Mouse (Mus musculus) forebrain, embryonic 16.5 days (tissue): Measurements from ENCODE around the gene Des. TPM values are rescaled to one million over a fixed set of nuclear protein-coding genes. Genes with fewer than 3 reads are reported as not detected.
A peak's percentile ranks its signal among the peaks of the same experiment; 100 is the strongest.

Experiments
- ATAC-seq: fragments of 200-750 bp; cut with Nextera tagmentation; 2 replicates; pipeline ENCODE4 v1.8.0; 2017; ENCODE audit warnings: mild to moderate bottlenecking, moderate library complexity
- H3K27ac ChIP-seq: fragments of 300-500 bp; sonication (generic); 2 replicates; pipeline ENCODE4 v1.5.1; 2014; ENCODE audit warnings: low read length, control low read depth
- H3K27me3 ChIP-seq: fragments of 300-500 bp; sonication (generic); replicated peaks from 2 replicates; pipeline ENCODE4 v1.6.1; 2014; ENCODE audit warnings: low read length; ENCODE audit not compliant: control insufficient read depth, insufficient read depth
- H3K36me3 ChIP-seq: fragments of 300-500 bp; sonication (generic); 2 replicates; pipeline ENCODE4 v1.6.1; 2014; ENCODE audit not compliant: control insufficient read depth, insufficient read depth
- H3K4me1 ChIP-seq: fragments of 300-500 bp; sonication (generic); replicated peaks from 2 replicates; pipeline ENCODE4 v1.6.1; 2014; ENCODE audit warnings: low read length; ENCODE audit not compliant: control insufficient read depth, insufficient read depth
- H3K4me2 ChIP-seq: fragments of 300-500 bp; sonication (generic); 2 replicates; pipeline ENCODE4 v1.6.1; 2014; ENCODE audit warnings: mild to moderate bottlenecking, low read length, control low read depth
- H3K4me3 ChIP-seq: fragments of 300-500 bp; sonication (generic); replicated peaks from 2 replicates; pipeline ENCODE4 v1.5.1; 2014; ENCODE audit warnings: mild to moderate bottlenecking, low read length, control low read depth
- H3K9ac ChIP-seq: fragments of 300-500 bp; sonication (generic); replicated peaks from 2 replicates; pipeline ENCODE4 v1.6.1; 2014; ENCODE audit warnings: low read depth, low read length, control low read depth
- H3K9me3 ChIP-seq: fragments of 300-500 bp; sonication (generic); 2 replicates; pipeline ENCODE4 v1.6.1; 2016; ENCODE audit warnings: low read length; ENCODE audit not compliant: control insufficient read depth
- WGBS: fragments of 180-500 bp; shearing (Covaris S2); extraction: QIAGEN DNeasy Blood & Tissue Kit; methylation state at CpG from one replicate; pipeline ENCODE4 v1.1.7; 2014; 5-methylcytosine and 5-hydroxymethylcytosine counted together
- polyA plus RNA-seq: library from polyadenylated mRNA; unstranded; fragments of >200 nt; fragmentation: Nextera tagmentation; extraction: Ambion mirVana; gene quantifications from 2 replicates; pipeline ENCODE4 v1.2.1, GENCODE M21; 2015

Des gene
- polyA plus RNA-seq, 1 experiment from 2014 or later = 1.2 TPM

DNA sequence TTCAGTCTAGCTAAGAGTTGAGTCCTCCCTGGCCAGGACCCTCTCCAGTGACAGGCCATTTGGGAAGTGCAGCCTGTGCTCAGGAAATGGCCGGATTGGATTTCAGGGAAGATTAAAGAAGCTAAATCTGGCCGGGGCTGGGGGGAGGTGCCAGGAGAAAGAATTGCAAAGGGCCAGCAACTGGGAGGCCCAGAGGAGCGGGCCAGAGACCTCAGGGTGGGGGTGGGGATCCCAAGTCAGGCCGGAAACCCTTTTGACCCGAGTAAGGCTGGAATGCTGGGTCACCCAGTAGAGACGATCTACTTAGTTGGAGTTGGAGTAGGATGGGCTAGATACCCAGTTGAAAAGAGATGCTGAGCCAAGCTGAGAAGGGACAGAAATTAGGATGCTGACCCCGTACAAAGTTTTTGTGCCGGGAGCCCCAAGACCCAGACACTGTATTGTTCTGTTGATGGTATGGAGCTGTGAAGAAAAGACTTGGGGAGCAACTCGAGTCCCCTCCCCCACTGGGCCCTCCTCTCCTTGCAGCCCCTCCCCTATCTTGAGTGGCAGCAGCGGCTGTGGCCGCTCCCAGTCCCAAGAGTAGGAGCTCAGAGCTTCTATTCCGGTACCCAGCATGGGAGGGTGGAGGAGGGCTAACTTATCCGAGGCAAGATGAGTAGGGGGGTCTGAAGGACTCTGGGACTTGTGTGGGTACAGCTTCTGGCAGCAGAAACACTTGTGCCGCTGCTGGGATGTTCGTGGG, 15.7 kb upstream of the Des start:
- H3K4me1 ChIP-seq = peaks cover 4% of the 10 kb centered on the region; the same call in 1 of the 2 replicates

DNA sequence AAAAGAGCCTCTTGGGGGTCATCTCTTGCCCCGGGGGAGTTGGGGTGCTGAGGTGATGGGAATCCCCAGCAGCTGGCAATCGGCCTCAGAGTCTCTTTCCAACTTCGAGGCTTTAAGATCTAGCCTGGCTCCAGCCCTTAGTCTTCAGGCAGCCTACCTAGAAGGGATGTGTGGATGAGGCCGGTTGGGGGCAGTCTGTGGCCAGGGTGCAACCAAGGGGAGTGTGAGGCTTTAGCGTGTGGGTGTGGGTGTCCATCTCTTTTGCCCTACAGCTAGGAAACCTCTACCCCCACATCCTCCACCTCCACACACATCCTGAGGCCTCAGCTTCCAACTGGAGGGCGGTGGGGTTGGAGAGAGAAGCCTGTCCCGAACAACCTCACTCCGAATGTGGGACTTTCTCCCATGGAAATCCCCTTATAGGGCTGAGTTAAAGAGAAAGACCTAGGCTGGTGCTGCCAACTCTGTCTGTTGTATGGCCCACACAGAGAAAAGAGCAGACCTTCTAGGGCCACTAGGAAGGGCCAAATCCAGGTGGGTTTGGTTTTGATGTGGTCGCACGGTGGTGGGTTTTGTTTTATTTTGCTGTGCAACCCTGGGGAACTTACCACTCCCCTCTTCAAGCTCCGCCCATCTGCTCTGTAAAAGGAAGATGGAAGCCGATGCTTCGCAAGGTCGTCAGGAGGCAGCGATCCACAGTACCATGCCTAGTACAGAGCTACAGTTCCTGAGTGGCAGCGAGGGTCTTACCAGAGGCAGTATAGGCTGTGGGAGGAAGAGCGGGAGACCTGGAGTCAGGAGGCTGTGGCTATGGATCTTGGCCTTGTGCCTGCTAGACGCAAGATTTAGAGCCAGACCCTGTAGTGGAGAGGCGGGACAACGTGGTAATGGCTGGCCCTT, 14.8 kb upstream of the Des start:
- no peak for ATAC-seq

More for the DNA sequence above, 15.7 kb upstream of the Des start:
- Histone ChIP-seq H3K4me2 (no peak overlapping the region), H3K36me3 (no peaks in the 10 kb centered on the region), H3K4me3 (no peak overlapping the region), H3K9me3 (no peaks in the 10 kb centered on the region), H3K27ac (no peak overlapping the region), H3K9ac (no peak overlapping the region), H3K27me3 (no peaks in the 10 kb centered on the region)
- ATAC-seq = peak; percentile 14; the same call in 1 of the 2 replicates
- WGBS = 11% methylated on average over 15 of the region's 15 CpGs

DNA sequence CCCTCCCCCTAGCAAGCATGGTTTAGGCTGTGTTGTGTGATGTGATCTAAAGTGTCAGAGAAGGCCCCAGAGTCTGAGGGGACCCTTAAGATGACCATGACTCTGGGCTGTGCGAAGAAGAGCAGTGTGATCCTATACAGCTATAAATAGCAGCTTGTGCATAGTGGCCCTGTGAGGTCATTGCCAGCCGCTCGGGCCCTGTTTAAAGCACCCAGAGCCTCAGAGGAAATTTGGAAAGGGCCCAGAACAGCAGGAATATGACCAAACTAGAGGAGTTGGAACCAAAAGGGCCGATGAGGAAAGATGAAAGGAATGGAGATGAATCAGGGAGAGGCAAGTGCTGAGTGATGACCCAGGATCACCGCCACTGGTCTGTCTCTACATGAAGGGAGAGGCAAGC, 12.8 kb upstream of the Des start:
- H3K27me3 ChIP-seq = no peaks in the 10 kb centered on the region
- H3K36me3 ChIP-seq = no peaks in the 10 kb centered on the region
- H3K27ac ChIP-seq = no peak overlapping the region
- WGBS = 89% methylated on average over 5 of the region's 5 CpGs
- peaks cover 4% of the 10 kb centered on the region; the same call in 1 of the 2 replicates for H3K4me1 ChIP-seq
- ATAC-seq = no peak
- no peak overlapping the region for H3K4me3 ChIP-seq
- no peak overlapping the region for H3K4me2 ChIP-seq
- no peak overlapping the region for H3K9ac ChIP-seq
- no peaks in the 10 kb centered on the region for H3K9me3 ChIP-seq

More for the DNA sequence above, 14.8 kb upstream of the Des start:
- Histone ChIP-seq H3K36me3 (no peaks in the 10 kb centered on the region), H3K27ac (no peak overlapping the region), H3K9ac (no peak overlapping the region), H3K27me3 (no peaks in the 10 kb centered on the region), H3K4me1 (peaks cover 4% of the 10 kb centered on the region; the same call in 1 of the 2 replicates), H3K9me3 (no peaks in the 10 kb centered on the region), H3K4me2 (no peak overlapping the region), H3K4me3 (no peak overlapping the region)
- WGBS = 31% methylated on average over 20 of the region's 20 CpGs

DNA sequence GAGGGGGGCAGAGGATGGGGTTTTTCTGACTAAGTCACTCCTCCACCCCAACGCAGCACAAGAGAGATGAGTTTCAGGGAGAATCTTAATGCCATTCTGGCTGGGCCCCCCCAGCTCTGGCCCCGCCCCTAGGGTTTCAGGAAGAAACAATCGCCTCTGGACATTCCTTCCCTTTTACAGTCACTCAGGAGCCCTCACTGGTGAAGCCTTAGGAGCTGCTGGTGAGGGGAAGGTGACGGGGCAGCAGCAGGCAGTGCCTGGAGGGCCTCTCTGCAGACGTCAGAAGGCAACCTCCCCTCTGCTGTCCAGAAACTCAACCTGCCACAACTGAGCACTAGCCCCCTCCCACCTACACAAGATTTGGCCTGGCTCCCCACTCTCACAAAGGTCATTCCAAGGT, 10.9 kb upstream of the Des start:
- Histone ChIP-seq H3K27me3 (no peaks in the 10 kb centered on the region), H3K4me1 (peaks cover 4% of the 10 kb centered on the region; the same call in 1 of the 2 replicates), H3K27ac (no peak overlapping the region), H3K4me3 (no peak overlapping the region), H3K9ac (no peak overlapping the region), H3K9me3 (no peaks in the 10 kb centered on the region), H3K36me3 (no peaks in the 10 kb centered on the region), H3K4me2 (no peak overlapping the region)
- ATAC-seq = no peak
- WGBS = 41% methylated on average over 5 of the region's 5 CpGs

DNA sequence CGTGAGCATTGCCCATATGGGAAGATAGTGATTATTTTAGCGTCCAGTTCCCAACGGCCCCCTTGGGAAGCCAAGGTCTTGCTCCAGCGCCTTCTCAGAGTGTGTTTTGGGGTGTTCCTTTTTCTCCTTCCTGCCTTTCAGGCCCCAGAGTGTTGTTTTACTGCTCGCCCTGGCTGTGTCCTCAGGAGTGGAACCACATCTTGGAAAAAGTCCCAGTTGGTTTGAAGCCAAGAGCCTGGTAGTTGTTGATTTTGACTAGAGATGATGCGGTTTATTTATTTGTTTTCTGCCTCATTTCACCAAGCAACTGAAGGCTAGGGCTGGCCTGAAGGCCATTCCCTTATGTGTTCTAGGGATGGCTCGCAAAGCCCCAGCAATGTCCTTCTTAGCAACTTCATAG, 2.9 kb upstream of the Des start:
- H3K9ac ChIP-seq = no peak overlapping the region
- H3K4me1 ChIP-seq = peaks cover 10% of the 10 kb centered on the region
- H3K27ac ChIP-seq = no peak overlapping the region
- H3K9me3 ChIP-seq = no peaks in the 10 kb centered on the region
- H3K36me3 ChIP-seq = no peaks in the 10 kb centered on the region
- WGBS = 63% methylated on average over 7 of the region's 7 CpGs
- no peak overlapping the region for H3K4me2 ChIP-seq
- H3K27me3 ChIP-seq = peaks cover 31% of the 10 kb centered on the region
- ATAC-seq = no peak
- no peak overlapping the region for H3K4me3 ChIP-seq

DNA sequence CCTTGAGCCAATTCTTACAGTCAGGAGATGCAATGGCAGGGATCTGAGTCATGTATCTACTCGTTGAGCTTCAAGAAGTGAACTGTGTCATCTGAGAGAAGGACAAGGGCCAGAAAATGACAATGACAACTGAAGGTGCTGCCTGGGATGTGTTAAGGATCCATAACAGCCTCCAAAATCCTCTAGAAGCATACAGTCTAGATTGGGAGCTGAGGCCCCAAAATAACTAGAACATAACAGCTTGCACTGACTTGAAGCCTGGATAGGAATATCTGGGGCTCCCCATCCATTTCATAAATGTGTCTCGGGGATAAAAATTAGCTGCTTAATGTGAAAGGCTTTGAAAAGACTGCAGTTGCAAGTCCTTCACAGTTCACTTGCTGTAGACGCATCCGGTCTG, 2.1 kb upstream of the Des start:
- H3K27me3 ChIP-seq = peaks cover 32% of the 10 kb centered on the region
- no peak overlapping the region for H3K9ac ChIP-seq
- no peak overlapping the region for H3K27ac ChIP-seq
- no peak overlapping the region for H3K4me3 ChIP-seq
- no peaks in the 10 kb centered on the region for H3K36me3 ChIP-seq
- 93% methylated on average over 4 of the region's 4 CpGs for WGBS
- peaks cover 10% of the 10 kb centered on the region for H3K4me1 ChIP-seq
- H3K9me3 ChIP-seq = no peaks in the 10 kb centered on the region
- no peak overlapping the region for H3K4me2 ChIP-seq
- no peak for ATAC-seq

DNA sequence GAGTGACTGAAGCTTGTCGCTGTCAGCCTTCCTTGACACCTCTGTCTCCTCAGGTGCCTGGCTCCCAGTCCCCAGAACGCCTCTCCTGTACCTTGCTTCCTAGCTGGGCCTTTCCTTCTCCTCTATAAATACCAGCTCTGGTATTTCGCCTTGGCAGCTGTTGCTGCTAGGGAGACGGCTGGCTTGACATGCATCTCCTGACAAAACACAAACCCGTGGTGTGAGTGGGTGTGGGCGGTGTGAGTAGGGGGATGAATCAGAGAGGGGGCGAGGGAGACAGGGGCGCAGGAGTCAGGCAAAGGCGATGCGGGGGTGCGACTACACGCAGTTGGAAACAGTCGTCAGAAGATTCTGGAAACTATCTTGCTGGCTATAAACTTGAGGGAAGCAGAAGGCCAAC, 783 bp upstream of the Des start:
- Histone ChIP-seq H3K9me3 (no peaks in the 10 kb centered on the region), H3K27ac (no peak overlapping the region), H3K27me3 (peaks cover 32% of the 10 kb centered on the region), H3K9ac (no peak overlapping the region), H3K4me2 (no peak overlapping the region), H3K36me3 (no peaks in the 10 kb centered on the region), H3K4me3 (no peak overlapping the region), H3K4me1 (peaks cover 10% of the 10 kb centered on the region)
- no peak for ATAC-seq
- WGBS = 70% methylated on average over 13 of the region's 13 CpGs

DNA sequence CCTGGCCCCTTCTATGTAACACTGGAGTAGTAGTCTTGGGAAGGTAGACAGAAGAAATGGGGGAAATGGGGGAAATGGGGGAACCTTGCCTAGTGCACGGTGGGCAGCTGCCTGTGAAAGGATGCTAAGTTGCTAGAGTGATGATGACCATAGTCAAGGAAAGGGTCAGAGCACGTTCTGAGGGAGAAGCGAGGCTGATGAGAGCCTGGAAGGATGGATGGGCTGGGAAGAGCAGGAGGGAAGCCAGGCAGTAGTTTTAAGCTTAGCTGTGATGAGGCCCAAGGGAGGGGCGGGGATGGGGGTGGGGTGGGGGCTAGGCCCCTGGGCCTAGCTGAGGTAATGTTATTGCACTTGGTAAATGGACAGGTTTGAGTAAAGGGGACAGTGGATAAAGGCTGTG, 994 bp downstream of the Des start:
- H3K27ac ChIP-seq = no peak overlapping the region
- H3K4me2 ChIP-seq = no peak overlapping the region
- H3K4me3 ChIP-seq = no peak overlapping the region
- no peaks in the 10 kb centered on the region for H3K36me3 ChIP-seq
- no peak for ATAC-seq
- no peak overlapping the region for H3K9ac ChIP-seq
- 47% methylated on average over 4 of the region's 4 CpGs for WGBS
- peaks cover 18% of the 10 kb centered on the region for H3K4me1 ChIP-seq
- peaks cover 32% of the 10 kb centered on the region for H3K27me3 ChIP-seq
- H3K9me3 ChIP-seq = no peaks in the 10 kb centered on the region

DNA sequence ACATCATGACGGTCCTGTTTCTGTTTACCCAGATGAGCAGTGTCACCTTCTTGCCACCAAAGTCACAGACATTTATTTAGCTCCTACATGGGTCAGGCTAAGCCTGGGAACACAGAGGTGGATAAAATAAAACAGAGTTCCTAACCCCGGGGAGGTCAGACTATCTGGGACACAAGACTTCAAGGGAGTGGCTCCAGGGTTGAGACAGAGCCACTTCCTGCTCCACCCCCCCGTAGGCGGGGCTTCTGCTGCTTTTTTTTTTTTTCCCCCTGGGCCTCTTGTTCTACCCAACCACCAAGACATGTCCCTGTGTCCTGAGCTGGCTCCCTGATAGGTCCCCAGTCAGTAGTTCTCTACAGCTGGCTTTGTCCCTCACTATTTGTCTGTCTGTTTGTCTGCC, 1.6 kb downstream of the Des start:
- no peak for ATAC-seq
- no peak overlapping the region for H3K4me3 ChIP-seq
- no peaks in the 10 kb centered on the region for H3K9me3 ChIP-seq
- H3K4me2 ChIP-seq = no peak overlapping the region
- H3K36me3 ChIP-seq = no peaks in the 10 kb centered on the region
- 47% methylated on average over 4 of the region's 4 CpGs for WGBS
- peaks cover 18% of the 10 kb centered on the region for H3K4me1 ChIP-seq
- H3K27me3 ChIP-seq = peaks cover 32% of the 10 kb centered on the region
- no peak overlapping the region for H3K27ac ChIP-seq
- H3K9ac ChIP-seq = no peak overlapping the region
